Mouse (Mus musculus): Measurements from ENCODE around the gene Krtcap2. TPM values are rescaled to one million over a fixed set of nuclear protein-coding genes. Genes with fewer than 3 reads are reported as not detected.
A peak's percentile ranks its signal among the peaks of the same experiment; 100 is the strongest.

The Krtcap2 gene
- polyA plus RNA-seq, 1 experiment from 2014 or later = 351 TPM

DNA sequence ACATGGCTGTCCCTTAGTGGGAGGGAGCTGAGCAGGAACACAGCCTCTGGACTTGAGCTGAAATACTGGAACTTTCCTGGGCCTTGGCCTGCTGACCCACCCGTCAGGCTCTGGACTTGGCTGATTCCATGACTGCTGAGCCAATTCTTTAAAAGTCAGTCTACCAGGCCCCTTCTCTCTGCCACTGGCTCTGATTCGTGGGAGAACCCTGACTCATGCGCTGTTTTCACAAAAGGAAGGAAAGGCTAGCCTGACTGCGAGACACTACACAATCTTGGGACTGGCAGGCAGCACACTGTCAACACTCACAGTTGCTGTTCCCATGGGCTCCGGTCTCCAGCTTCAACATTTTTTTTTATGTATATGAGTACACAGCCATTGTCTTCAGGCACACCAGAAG lies 10.4 kb downstream of the Krtcap2 start:
- WGBS = 79% methylated on average over 5 of the region's 5 CpGs
- Histone ChIP-seq H3K27ac (no peak overlapping the region), H3K9me3 (no peaks in the 10 kb centered on the region), H3K4me3 (replicated peaks) (no peak overlapping the region), H3K4me2 (replicated peaks) (no peak overlapping the region), H3K36me3 (no peaks in the 10 kb centered on the region), H3K27me3 (replicated peaks) (no peaks in the 10 kb centered on the region), H3K4me1 (replicated peaks) (peaks cover 19% of the 10 kb centered on the region), H3K9ac (no peak overlapping the region)
- ATAC-seq = no peak

DNA sequence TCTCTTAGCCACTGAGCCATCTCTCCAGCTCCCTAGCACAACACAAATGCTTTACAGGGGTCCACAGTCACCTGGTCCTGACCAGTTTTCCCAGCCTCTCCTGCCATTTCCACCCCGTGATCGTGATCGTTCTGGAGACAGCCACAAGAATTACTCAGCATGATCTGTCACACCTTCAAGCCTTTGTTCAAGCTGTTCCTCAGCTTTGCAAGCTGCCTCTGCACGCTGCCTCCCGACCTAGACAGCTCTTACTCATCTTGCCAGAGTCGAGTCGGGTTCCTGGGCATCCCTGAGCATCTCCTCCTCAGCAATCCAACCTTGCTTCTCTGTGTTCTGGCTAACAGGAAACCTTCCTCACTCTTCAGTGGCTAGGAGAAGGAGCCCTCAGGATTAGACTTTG lies 13.3 kb downstream of the Krtcap2 start, which contains the start of gene Dpm3:
Gene Dpm3 (plus strand): TSS at position 283 of the 400 bp plus-strand sequence.
- Histone ChIP-seq H3K36me3 (no peaks in the 10 kb centered on the region), H3K27ac (no peak within 1 kb of the TSS), H3K27me3 (replicated peaks) (no peaks in the 10 kb centered on the region), H3K4me1 (replicated peaks) (no peaks in the 10 kb centered on the region), H3K9ac (no peak within 1 kb of the TSS), H3K4me2 (replicated peaks) (no peak within 1 kb of the TSS), H3K4me3 (replicated peaks) (no peak within 1 kb of the TSS), H3K9me3 (no peaks in the 10 kb centered on the region)
- 61% methylated on average over 7 of the region's 7 CpGs for WGBS
- no peak for ATAC-seq

DNA sequence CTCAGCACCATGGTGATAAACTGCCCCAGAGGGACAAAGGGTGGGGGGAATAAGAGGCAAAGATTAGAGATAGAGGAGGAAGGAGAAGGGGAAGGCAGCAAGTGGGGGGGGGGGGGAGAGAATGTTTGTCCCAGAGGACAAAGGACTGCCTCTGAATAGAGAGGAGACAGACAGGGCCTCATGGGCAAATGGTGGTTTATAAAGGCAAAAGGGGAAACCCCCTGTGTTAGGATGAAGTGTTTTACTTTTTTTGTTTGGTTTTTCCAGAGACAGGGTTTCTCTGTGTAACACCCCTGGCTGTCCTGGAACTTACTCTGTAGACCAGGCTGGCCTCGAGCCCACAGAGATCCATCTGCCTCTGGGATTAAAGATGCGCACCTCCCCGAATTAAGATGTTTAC lies 14.4 kb downstream of the Krtcap2 start:
- ATAC-seq = no peak
- no peak overlapping the region for H3K27ac ChIP-seq

DNA sequence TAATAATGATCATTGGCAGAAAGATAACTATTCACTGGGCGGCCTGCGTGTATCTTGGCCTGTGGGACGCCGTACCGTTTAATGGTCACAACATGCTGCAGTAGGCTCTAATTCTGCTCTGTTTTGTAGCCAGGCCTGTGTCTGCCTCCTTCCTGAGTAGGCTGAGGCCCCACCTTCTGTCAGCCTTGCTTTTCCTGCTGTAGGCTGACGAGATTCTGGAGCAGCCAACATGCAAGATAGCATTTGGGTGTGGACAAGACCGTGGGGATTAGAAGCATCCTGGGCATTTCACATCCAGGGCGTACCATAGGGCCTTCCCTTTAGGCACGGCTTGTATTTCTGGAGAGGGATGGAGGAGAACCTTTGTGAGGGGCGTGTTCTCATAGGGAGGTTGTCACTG lies 16.7 kb downstream of the Krtcap2 start:
- Histone ChIP-seq H3K4me2 (replicated peaks) (no peak overlapping the region), H3K36me3 (no peaks in the 10 kb centered on the region), H3K27me3 (replicated peaks) (no peaks in the 10 kb centered on the region), H3K4me1 (replicated peaks) (0 out of 2 replicates have a peak, but pooled peaks cover 5% of the 10 kb centered on the region), H3K4me3 (replicated peaks) (no peak overlapping the region), H3K27ac (no peak overlapping the region), H3K9ac (no peak overlapping the region; the same call in 1 of the 2 replicates), H3K9me3 (no peaks in the 10 kb centered on the region)
- WGBS = 62% methylated on average over 10 of the region's 10 CpGs
- ATAC-seq = no peak

More for the DNA sequence above, 14.4 kb downstream of the Krtcap2 start:
- Histone ChIP-seq H3K4me1 (replicated peaks) (no peaks in the 10 kb centered on the region), H3K9me3 (no peaks in the 10 kb centered on the region), H3K36me3 (no peaks in the 10 kb centered on the region), H3K27me3 (replicated peaks) (no peaks in the 10 kb centered on the region), H3K4me3 (replicated peaks) (no peak overlapping the region), H3K9ac (no peak overlapping the region), H3K4me2 (replicated peaks) (no peak overlapping the region)
- 70% methylated on average over 3 of the region's 3 CpGs for WGBS

DNA sequence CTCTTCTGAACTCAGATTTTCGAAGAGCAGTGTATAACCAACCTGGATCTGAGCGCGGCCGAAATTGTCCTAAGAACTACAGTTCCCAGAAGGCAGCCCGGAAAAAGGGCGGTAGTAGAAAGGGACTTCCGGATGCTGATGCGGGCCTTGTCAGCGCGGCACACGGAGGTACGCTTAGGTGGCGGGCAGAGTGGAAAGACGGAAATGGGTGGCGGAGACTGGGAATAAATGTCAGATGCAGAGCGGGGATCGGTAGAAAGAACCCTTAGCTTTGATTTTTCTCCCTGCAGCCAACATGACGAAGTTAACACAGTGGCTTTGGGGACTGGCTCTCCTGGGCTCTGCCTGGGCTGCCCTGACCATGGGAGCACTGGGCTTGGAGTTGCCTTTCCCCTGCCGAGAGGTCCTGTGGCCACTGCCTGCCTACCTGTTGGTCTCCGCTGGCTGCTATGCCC lies 20.7 kb downstream of the Krtcap2 start:
- Histone ChIP-seq H3K9ac (peak overlapping the region; percentile 83), H3K36me3 (no peaks in the 10 kb centered on the region), H3K4me1 (replicated peaks) (peaks cover 28% of the 10 kb centered on the region), H3K27me3 (replicated peaks) (no peaks in the 10 kb centered on the region), H3K27ac (peak overlapping the region; percentile 70), H3K4me2 (replicated peaks) (peak overlapping the region; percentile 75), H3K4me3 (replicated peaks) (peak overlapping the region; percentile 71), H3K9me3 (no peaks in the 10 kb centered on the region)
- ATAC-seq = peak; percentile 87
- 0% methylated on average over 20 of the region's 20 CpGs for WGBS

DNA sequence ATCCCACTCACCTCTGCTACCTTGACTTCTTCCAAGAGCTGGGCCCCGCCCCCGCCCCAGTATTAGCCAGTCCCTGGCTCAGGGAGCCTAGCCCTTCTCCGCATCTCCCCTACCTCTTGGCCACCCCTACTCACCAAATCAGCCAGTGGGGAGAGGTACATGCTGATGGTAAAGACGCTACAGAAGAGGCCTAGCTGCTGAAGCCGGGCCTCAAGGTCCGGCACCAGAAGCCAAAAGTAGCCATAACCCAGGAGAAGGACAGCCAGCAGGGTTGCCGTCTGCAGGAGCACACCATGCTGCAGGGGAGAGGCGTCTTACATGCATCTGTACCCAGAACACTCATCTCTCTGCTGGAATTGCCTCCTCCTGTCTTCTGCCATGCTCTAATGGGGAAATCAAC lies 23.1 kb downstream of the Krtcap2 start:
- no peak for ATAC-seq
- H3K36me3 ChIP-seq = peaks cover 12% of the 10 kb centered on the region
- H3K4me3 ChIP-seq (replicated peaks) = no peak overlapping the region
- no peaks in the 10 kb centered on the region for H3K9me3 ChIP-seq
- H3K4me2 ChIP-seq (replicated peaks) = peak overlapping the region; percentile 83
- H3K9ac ChIP-seq = no peak overlapping the region
- H3K4me1 ChIP-seq (replicated peaks) = peaks cover 32% of the 10 kb centered on the region
- whole genome bisulfite sequencing = 65% methylated on average over 8 of the region's 8 CpGs
- H3K27ac ChIP-seq = no peak overlapping the region
- no peaks in the 10 kb centered on the region for H3K27me3 ChIP-seq (replicated peaks)

DNA sequence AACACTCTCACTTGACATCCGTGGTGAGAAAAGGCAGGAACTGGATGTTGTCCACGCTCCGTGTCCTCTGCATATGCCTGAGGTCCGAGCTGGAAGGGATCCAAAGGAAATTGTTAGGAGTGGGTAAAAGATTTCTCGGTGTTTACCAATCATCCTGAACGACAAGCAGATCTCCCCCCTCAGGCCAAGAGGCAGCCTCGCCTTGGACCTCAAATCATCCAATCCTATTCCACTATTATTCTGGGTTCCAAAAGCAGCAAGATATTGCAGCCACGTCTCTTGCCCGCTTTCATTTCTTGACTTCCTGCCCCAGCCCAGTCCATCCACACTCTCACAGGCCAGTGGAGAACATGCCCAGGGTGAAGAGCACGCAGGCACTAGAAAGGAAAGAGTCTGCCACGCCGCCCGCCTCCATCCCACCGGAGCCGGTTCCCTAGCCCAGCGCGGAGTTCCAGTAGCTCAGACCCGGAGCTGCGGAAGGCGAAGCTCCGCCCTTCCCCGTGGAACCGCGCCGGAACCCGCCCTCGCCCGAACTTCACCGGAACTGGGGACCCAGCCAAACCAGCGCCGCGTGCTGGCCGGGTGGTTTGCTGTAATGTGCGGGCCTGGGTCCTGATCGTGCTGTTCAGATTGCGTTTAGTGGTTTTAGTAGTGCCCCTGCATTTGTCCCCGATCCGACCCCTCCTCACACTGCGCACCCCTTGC lies 24.4 kb downstream of the Krtcap2 start, which contains the start of gene Slc50a1:
Gene Slc50a1 (minus strand): TSS at position 520 of the 705 bp plus-strand sequence.
- peak within 1 kb of the TSS; percentile 75 for H3K9ac ChIP-seq
- peak within 1 kb of the TSS; percentile 77 for H3K27ac ChIP-seq
- H3K36me3 ChIP-seq = peaks cover 12% of the 10 kb centered on the region
- H3K4me1 ChIP-seq (replicated peaks) = peaks cover 32% of the 10 kb centered on the region
- no peaks in the 10 kb centered on the region for H3K9me3 ChIP-seq
- H3K27me3 ChIP-seq (replicated peaks) = no peaks in the 10 kb centered on the region
- H3K4me2 ChIP-seq (replicated peaks) = peak within 1 kb of the TSS; percentile 83
- WGBS = 3% methylated on average over 39 of the region's 39 CpGs
- H3K4me3 ChIP-seq (replicated peaks) = peak within 1 kb of the TSS; percentile 57
- ATAC-seq = peak; percentile 68

DNA sequence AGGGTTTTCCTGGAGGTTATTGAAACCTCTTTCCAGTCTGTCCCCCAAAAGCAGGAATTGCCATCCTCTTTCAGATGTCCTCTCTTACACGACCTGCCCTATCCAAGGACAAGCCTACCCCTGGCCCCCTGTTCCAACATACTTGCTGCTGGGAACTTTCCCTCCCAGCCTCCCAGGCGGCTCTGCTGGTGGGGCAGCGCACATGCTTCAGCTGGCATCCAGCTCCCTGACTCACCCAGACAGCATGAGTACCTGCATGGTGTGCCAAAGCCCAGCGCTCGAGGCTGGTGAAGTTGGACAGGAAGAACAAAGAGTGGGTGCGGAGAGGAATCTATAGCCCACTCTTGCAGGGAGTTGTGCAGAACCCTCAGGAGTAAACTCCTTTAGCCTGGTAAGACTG lies 25.1 kb downstream of the Krtcap2 start:
- peak overlapping the region; percentile 75 for H3K9ac ChIP-seq
- H3K4me3 ChIP-seq (replicated peaks) = peak overlapping the region; percentile 57; the same call in 1 of the 2 replicates
- peaks cover 12% of the 10 kb centered on the region for H3K36me3 ChIP-seq
- H3K27me3 ChIP-seq (replicated peaks) = no peaks in the 10 kb centered on the region
- peaks cover 32% of the 10 kb centered on the region for H3K4me1 ChIP-seq (replicated peaks)
- H3K4me2 ChIP-seq (replicated peaks) = peak overlapping the region; percentile 83
- 66% methylated on average over 6 of the region's 6 CpGs for WGBS
- peak overlapping the region; percentile 77 for H3K27ac ChIP-seq
- ATAC-seq = no peak
- no peaks in the 10 kb centered on the region for H3K9me3 ChIP-seq

DNA sequence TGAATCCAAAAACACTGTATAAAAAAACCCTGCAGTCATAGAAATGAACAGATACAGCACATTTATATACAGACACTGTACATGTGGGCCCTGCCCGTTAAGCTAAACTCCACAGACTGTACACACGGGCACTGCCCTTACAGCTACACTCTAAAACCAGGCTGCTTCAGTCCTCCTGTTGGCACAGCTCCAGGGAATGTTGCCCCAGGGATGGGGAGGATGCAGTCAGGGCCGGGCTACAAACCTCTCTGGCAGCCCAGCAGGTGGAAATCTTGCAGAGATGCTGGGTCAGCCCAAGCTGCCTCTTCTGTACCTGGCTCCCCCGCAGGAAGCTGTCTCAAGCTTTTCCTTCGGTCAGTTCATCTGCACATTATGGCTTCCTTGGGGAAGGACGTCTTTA lies 26.0 kb downstream of the Krtcap2 start:
- H3K9ac ChIP-seq = no peak overlapping the region
- H3K4me1 ChIP-seq (replicated peaks) = peaks cover 32% of the 10 kb centered on the region
- no peaks in the 10 kb centered on the region for H3K27me3 ChIP-seq (replicated peaks)
- WGBS = 68% methylated on average over 6 of the region's 6 CpGs
- no peak for ATAC-seq
- H3K4me3 ChIP-seq (replicated peaks) = no peak overlapping the region
- H3K9me3 ChIP-seq = no peaks in the 10 kb centered on the region
- no peak overlapping the region for H3K27ac ChIP-seq
- peaks cover 12% of the 10 kb centered on the region for H3K36me3 ChIP-seq
- H3K4me2 ChIP-seq (replicated peaks) = no peak overlapping the region

DNA sequence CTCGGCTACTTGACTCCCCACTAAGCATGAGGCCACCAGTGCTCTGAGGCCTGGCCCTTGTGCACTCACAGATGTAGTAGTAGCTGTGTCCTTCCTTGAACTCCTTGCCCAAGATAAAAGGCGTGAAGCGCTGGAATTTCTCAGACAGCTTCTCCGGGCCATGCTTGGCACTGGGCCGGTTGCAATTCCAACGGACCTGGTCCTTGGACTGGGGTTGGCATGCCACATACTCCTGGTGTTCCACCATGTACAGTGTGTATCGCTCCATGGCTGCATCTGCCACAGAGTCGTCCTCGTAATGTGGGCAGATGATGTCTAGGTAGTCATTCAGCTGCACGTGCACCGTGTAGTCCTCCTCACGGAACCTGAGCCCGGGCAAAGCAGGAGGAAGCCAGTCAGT lies 30.3 kb downstream of the Krtcap2 start:
- Histone ChIP-seq H3K9me3 (no peaks in the 10 kb centered on the region), H3K27me3 (replicated peaks) (no peaks in the 10 kb centered on the region), H3K27ac (no peak overlapping the region), H3K9ac (no peak overlapping the region), H3K4me3 (replicated peaks) (no peak overlapping the region), H3K4me1 (replicated peaks) (peaks cover 35% of the 10 kb centered on the region), H3K4me2 (replicated peaks) (peak overlapping the region; percentile 96; the same call in 1 of the 2 replicates), H3K36me3 (peaks cover 12% of the 10 kb centered on the region)
- 93% methylated on average over 13 of the region's 13 CpGs for WGBS
- no peak for ATAC-seq

DNA sequence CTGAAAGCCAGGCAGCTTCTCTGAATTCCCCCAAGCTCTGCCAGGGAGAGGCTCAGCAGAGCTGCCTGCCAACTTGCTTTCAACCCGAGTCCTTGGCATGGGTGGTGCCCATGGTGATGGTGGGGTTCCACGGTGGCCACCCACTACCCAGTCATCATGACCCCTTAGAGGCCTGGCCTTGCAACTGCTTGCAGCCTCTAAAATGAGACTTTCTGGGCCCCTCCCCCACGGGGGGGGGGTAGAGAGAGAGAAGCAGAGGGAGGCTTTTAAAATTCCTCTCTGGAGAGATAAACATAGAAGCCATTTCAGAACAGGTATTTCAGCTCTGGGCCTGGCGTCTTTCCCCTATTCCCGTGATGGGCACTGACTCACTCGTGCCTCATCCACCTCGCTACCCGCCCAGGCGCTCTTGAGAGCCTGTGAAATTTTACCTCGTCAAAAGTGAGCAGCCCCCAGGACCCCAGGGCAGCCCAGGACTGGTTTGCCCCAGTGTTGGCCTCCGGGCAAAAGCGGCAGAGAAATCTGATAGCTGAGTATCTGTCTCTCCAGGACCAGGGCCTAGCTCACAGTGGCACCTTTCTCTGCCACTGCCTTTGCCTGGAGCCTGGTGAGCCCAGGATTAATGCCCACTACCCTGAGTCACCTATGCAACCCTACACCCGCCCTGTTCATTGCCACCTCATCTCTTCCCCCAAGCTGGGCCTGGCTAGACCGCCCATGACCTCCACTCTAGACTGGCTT lies 31.7 kb downstream of the Krtcap2 start:
- Histone ChIP-seq H3K4me2 (replicated peaks) (peak overlapping the region; percentile 96), H3K27me3 (replicated peaks) (no peaks in the 10 kb centered on the region), H3K36me3 (peaks cover 4% of the 10 kb centered on the region; the same call in 1 of the 2 replicates), H3K27ac (peak overlapping the region; percentile 93), H3K4me1 (replicated peaks) (peaks cover 43% of the 10 kb centered on the region), H3K4me3 (replicated peaks) (peak overlapping the region; percentile 55), H3K9ac (peak overlapping the region; percentile 72), H3K9me3 (no peaks in the 10 kb centered on the region)
- no peak for ATAC-seq
- 29% methylated on average over 14 of the region's 14 CpGs for WGBS

DNA sequence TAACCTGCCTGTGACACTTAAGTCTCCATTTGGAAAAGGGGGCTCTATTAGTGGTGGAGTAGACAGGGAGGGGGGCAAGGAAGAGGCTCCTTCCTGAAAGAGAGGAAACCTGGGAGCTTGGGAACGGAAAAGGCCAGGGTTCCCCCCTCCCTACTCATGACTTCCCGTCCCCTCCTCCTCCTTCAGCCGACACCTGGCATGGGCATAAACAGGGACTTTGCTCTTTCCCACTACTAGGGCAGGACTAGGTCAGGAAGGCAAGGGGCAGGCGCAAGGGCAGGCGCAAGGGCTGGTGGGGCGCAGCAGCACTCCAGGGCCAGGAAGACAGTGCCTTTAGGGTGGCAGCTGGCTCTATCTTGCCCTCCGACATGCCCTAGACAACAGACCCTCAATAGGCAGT lies 32.3 kb downstream of the Krtcap2 start:
- Histone ChIP-seq H3K4me2 (replicated peaks) (peak overlapping the region; percentile 96), H3K27me3 (replicated peaks) (no peaks in the 10 kb centered on the region), H3K36me3 (no peaks in the 10 kb centered on the region), H3K4me3 (replicated peaks) (peak overlapping the region; percentile 55), H3K9me3 (no peaks in the 10 kb centered on the region), H3K9ac (peak overlapping the region; percentile 72), H3K4me1 (replicated peaks) (peaks cover 43% of the 10 kb centered on the region), H3K27ac (peak overlapping the region; percentile 93)
- WGBS = 35% methylated on average over 7 of the region's 7 CpGs
- peak; percentile 64 for ATAC-seq

Measured in intestine, embryonic 15.5 days (tissue).